Mouse (Mus musculus): ENCODE measurements around the gene Mapk8ip3.

GRCm38 (mm10) chr17:24903767-24904166 is 33.0 kb downstream of the Mapk8ip3 start:
- TF ChIP-seq POLR2A (IDR thresholded peaks at IDR 0.05; ENCODE audit: control insufficient read depth, extremely low read depth, insufficient read depth, low read length, poor library complexity) (no peak), CTCF (IDR thresholded peaks at IDR 0.05; ENCODE audit: borderline replicate concordance, control insufficient read depth, extremely low read depth, insufficient read depth, low read length, poor library complexity) (no peak)
